Mouse (Mus musculus) embryonic facial prominence, embryonic 15.5 days (tissue): ENCODE results near the gene Mapk10. TPM values are rescaled to one million over a fixed set of nuclear protein-coding genes. Genes with fewer than 3 reads are reported as not detected.

Source experiments
- ATAC-seq: fragments of 200-750 bp; cut with Nextera tagmentation; 2 replicates; pipeline ENCODE4 v1.8.0; 2017; ENCODE audit warnings: low read depth, moderate TSS enrichment; ENCODE audit not compliant: insufficient number of reproducible peaks, low FRiP score, low TSS enrichment
- H3K27ac ChIP-seq: fragments of 300-500 bp; sonication (generic); replicated peaks from 2 replicates; pipeline ENCODE4 v1.5.1; 2015; ENCODE audit warnings: mild to moderate bottlenecking, inconsistent platforms
- H3K27me3 ChIP-seq: fragments of 300-500 bp; sonication (generic); 2 replicates; pipeline ENCODE4 v1.6.1; 2015; ENCODE audit warnings: inconsistent platforms
- H3K36me3 ChIP-seq: fragments of 300-500 bp; sonication (generic); 2 replicates; pipeline ENCODE4 v1.6.1; 2015; ENCODE audit warnings: mild to moderate bottlenecking, inconsistent platforms
- H3K4me1 ChIP-seq: fragments of 300-500 bp; sonication (generic); 2 replicates; pipeline ENCODE4 v1.6.1; 2015; ENCODE audit warnings: inconsistent platforms
- H3K4me2 ChIP-seq: fragments of 300-500 bp; sonication (generic); replicated peaks from 2 replicates; pipeline ENCODE4 v1.6.1; 2015; ENCODE audit warnings: mild to moderate bottlenecking, inconsistent platforms
- H3K4me3 ChIP-seq: fragments of 300-500 bp; sonication (generic); replicated peaks from 2 replicates; pipeline ENCODE4 v1.5.1; 2015; ENCODE audit warnings: mild to moderate bottlenecking, inconsistent platforms
- H3K9ac ChIP-seq: fragments of 300-500 bp; sonication (generic); 2 replicates; pipeline ENCODE4 v1.6.1; 2015; ENCODE audit warnings: inconsistent platforms
- H3K9me3 ChIP-seq: fragments of 300-500 bp; sonication (generic); replicated peaks from 2 replicates; pipeline ENCODE4 v1.6.1; 2016; ENCODE audit warnings: inconsistent platforms
- WGBS: fragments of 180-500 bp; shearing (Covaris S2); methylation state at CpG from one replicate; pipeline ENCODE4 v1.1.7; 2015; 5-methylcytosine and 5-hydroxymethylcytosine counted together
- polyA plus RNA-seq: library from polyadenylated mRNA; unstranded; fragments of >200 nt; fragmentation: Nextera tagmentation; extraction: Ambion mirVana; gene quantifications from 2 replicates; pipeline ENCODE4 v1.2.1, GENCODE M21; 2015

Mapk10 gene
- polyA plus RNA-seq, 1 experiment from 2014 or later = 4.5 TPM

DNA sequence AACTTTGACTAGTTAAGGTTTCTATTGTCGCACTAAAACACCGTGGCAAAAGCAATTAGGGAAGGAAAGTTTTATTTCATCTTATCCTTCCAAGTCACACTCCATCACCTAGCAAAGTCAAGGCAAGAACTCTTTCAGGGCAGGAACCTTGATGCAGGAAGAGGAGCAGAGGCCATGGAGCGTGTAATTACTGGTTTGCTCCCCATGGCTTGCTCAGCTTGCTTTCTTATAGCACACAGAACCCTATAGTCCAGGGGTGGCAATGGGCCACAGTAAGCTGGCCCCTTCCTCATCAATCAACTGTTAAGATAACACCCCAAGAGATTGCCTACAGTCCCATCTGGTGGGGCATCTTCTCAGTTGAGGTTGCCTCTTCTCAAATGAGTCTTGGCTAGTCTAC is 173.4 kb downstream of the Mapk10 start:
- H3K4me3 ChIP-seq = no peak overlapping the region
- no peak for ATAC-seq
- H3K4me1 ChIP-seq = no peaks in the 10 kb centered on the region
- no peaks in the 10 kb centered on the region for H3K9me3 ChIP-seq
- 87% methylated on average over 3 of the region's 3 CpGs for WGBS
- no peaks in the 10 kb centered on the region for H3K36me3 ChIP-seq
- H3K4me2 ChIP-seq = no peak overlapping the region
- H3K9ac ChIP-seq = no peak overlapping the region
- no peak overlapping the region for H3K27ac ChIP-seq
- H3K27me3 ChIP-seq = no peaks in the 10 kb centered on the region

DNA sequence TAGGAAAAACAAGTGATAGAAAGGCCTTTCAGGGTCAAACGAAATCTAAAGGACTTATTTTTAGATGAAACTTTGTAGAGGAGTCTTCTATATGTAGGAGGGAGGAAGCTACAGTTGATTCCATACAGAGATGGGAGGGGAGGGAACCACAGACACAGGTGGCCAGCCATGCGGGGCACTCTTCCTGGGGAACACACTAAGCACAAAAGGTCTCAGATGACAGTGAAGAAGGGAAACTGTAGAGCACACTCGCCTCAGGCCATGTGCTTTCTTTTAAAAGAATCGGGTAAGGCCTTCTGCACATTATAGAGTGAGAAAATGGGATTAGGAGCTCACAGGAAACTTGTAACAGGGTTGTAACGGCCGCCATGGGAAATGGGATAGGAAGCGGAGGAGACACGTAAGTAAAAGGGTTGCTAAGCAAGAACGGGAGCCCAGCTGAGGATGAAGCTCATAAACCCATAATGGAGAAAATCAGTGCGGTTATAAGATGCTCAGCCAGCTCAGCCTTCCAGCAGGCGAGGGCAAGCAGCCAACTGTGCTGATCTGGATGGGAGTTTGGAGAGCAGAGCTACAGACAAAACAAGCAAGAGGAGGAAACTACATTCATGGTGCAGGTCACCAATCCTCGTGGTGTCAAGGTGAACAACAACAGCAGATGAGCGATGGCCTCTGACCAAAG is 182.1 kb downstream of the Mapk10 start:
- ATAC-seq = no peak

DNA sequence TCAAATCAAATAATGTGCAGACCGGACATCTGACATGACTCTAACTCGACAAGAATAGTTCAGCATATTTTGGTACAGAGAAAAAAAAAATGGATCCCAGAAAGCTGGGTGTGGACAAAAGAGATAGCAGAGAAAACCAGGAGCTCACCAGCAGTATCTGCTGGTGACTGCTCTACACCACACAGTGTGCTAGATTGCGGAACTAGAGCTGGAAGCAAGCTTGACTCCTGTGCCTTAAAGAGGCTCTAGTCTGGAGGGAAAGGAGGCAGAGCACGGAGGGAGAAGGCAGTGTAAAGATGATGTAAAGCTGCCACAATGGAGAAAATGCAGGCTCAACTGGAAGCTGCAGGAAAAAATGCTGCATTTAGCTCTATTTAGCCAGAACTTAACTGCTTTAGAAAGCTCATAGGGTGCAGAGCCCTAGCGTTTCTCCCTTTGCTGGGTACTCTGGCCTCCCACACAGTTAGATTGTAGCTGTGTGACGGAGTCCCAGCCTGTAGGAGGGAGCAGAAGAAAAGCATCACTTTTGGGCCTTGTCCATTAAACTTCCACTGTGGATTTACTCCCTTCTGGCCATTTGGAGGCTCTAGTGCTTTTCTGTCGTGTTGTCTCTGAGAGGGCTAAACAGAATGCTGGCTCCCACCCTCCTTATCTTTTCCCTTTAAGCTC is 188.5 kb downstream of the Mapk10 start:
- H3K36me3 ChIP-seq = no peaks in the 10 kb centered on the region
- H3K4me2 ChIP-seq = no peak overlapping the region
- H3K9me3 ChIP-seq = no peaks in the 10 kb centered on the region
- WGBS = 64% methylated on average over 7 of the region's 7 CpGs
- no peak for ATAC-seq
- no peaks in the 10 kb centered on the region for H3K4me1 ChIP-seq
- H3K27me3 ChIP-seq = no peaks in the 10 kb centered on the region
- H3K27ac ChIP-seq = no peak overlapping the region
- no peak overlapping the region for H3K9ac ChIP-seq
- H3K4me3 ChIP-seq = no peak overlapping the region

More for the DNA sequence above, 182.1 kb downstream of the Mapk10 start:
- Histone ChIP-seq H3K27me3 (no peaks in the 10 kb centered on the region), H3K27ac (no peak overlapping the region), H3K9me3 (no peaks in the 10 kb centered on the region), H3K9ac (no peak overlapping the region), H3K4me3 (no peak overlapping the region), H3K36me3 (no peaks in the 10 kb centered on the region), H3K4me1 (no peaks in the 10 kb centered on the region), H3K4me2 (no peak overlapping the region)
- 42% methylated on average over 13 of the region's 13 CpGs for WGBS

DNA sequence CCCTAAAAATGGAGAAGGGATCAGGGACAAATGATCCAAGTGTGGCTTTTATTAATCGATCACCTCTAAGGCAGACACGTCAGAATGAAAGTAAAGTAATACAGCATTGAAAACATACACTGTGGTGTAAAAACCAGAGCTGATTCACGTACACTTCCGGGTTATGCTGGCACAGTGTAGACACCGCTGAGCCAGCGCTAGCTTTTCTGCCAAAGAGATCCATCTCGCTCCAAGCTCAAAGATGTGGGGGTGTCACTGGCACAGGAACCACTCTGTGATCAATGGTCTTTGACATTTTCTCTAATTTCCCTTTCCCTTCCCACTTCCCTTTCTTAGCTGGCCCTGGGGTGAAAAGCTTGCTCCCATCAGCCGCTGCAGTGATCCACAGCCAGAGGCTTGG is 189.7 kb downstream of the Mapk10 start:
- no peak for ATAC-seq
- no peaks in the 10 kb centered on the region for H3K9me3 ChIP-seq
- H3K4me3 ChIP-seq = no peak overlapping the region
- no peak overlapping the region for H3K4me2 ChIP-seq
- no peaks in the 10 kb centered on the region for H3K27me3 ChIP-seq
- H3K4me1 ChIP-seq = no peaks in the 10 kb centered on the region
- H3K36me3 ChIP-seq = no peaks in the 10 kb centered on the region
- WGBS = 61% methylated on average over 8 of the region's 8 CpGs
- no peak overlapping the region for H3K27ac ChIP-seq
- H3K9ac ChIP-seq = no peak overlapping the region

DNA sequence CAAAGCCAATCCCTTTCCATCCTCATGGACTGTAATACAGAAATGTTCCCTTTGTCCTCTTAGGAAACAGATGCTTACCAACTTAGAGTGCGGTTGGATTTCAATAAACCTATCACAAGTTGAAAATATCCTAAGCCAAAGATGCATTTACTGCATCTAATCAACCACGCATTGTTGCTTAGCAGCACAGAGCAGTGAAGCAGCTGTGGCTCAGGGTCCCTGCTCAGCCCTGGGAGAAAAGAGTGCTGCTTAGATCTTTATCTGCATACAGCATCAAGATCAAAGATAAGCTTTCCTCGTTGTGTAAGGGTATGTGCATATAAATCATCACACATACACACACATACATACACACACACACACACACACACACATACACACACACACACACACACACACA is 190.2 kb downstream of the Mapk10 start:
- H3K27me3 ChIP-seq = no peaks in the 10 kb centered on the region
- no peak overlapping the region for H3K9ac ChIP-seq
- H3K4me3 ChIP-seq = no peak overlapping the region
- WGBS = 44% methylated on average over 3 of the region's 3 CpGs
- no peak for ATAC-seq
- H3K4me2 ChIP-seq = no peak overlapping the region
- no peaks in the 10 kb centered on the region for H3K4me1 ChIP-seq
- H3K27ac ChIP-seq = no peak overlapping the region
- no peaks in the 10 kb centered on the region for H3K9me3 ChIP-seq
- no peaks in the 10 kb centered on the region for H3K36me3 ChIP-seq

GRCm38 (mm10) chr5:103020127-103020526 is 191.0 kb downstream of the Mapk10 start:
- H3K9ac ChIP-seq = no peak overlapping the region
- no peak for ATAC-seq
- 79% methylated on average over 5 of the region's 5 CpGs for WGBS
- H3K27ac ChIP-seq = no peak overlapping the region
- no peaks in the 10 kb centered on the region for H3K9me3 ChIP-seq
- H3K4me3 ChIP-seq = no peak overlapping the region
- no peaks in the 10 kb centered on the region for H3K4me1 ChIP-seq
- H3K27me3 ChIP-seq = no peaks in the 10 kb centered on the region
- no peaks in the 10 kb centered on the region for H3K36me3 ChIP-seq
- no peak overlapping the region for H3K4me2 ChIP-seq

GRCm38 (mm10) chr5:103017637-103018036 is 193.5 kb downstream of the Mapk10 start:
- Histone ChIP-seq H3K4me2 (no peak overlapping the region), H3K27me3 (no peaks in the 10 kb centered on the region), H3K27ac (no peak overlapping the region), H3K4me1 (no peaks in the 10 kb centered on the region), H3K4me3 (no peak overlapping the region), H3K36me3 (no peaks in the 10 kb centered on the region), H3K9me3 (no peaks in the 10 kb centered on the region), H3K9ac (no peak overlapping the region)
- WGBS = 69% methylated on average over 7 of the region's 7 CpGs
- no peak for ATAC-seq

DNA sequence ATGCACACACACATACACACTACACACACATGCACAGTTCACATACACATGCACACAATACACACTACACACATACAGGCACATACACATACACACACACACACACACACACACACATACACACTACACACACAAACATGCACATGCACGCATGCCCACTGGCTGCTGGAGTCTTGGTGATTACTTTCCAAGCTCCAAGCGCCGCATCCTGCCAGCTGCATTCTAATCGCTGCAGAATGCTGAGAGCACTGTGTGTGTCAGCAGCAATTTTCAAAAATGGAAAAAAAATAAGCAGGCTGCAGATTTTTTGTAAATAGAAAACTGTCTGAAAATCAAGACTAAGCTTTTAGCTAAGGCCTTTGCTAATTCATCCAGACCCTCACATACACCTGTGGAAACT is 196.8 kb downstream of the Mapk10 start:
- no peak overlapping the region for H3K4me2 ChIP-seq
- no peaks in the 10 kb centered on the region for H3K27me3 ChIP-seq
- no peaks in the 10 kb centered on the region for H3K9me3 ChIP-seq
- 63% methylated on average over 4 of the region's 4 CpGs for WGBS
- H3K4me3 ChIP-seq = no peak overlapping the region
- no peaks in the 10 kb centered on the region for H3K36me3 ChIP-seq
- H3K9ac ChIP-seq = no peak overlapping the region
- no peaks in the 10 kb centered on the region for H3K4me1 ChIP-seq
- no peak for ATAC-seq
- H3K27ac ChIP-seq = no peak overlapping the region

DNA sequence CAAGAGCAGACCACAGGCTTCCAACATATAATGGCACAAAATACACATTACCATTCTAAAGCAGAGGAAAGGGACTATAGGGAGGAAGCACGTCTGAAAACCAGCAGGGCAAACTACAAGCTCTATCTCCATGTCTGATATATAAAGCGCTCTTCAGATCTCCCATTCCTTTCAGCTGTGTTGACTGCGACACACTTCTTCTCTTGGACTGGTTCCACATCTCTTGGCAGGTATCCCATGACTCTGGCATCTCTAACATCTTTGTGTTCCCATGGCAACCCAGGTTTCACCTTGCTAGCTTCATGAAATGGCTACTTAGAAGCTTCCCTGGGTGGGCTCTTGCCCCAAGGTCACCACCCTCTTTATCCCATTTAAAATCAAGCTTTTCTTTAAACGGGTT is 202.2 kb downstream of the Mapk10 start:
- no peak overlapping the region for H3K4me2 ChIP-seq
- no peaks in the 10 kb centered on the region for H3K9me3 ChIP-seq
- WGBS = 76% methylated on average over 4 of the region's 4 CpGs
- H3K9ac ChIP-seq = no peak overlapping the region
- no peaks in the 10 kb centered on the region for H3K27me3 ChIP-seq
- H3K27ac ChIP-seq = no peak overlapping the region
- no peaks in the 10 kb centered on the region for H3K36me3 ChIP-seq
- no peaks in the 10 kb centered on the region for H3K4me1 ChIP-seq
- H3K4me3 ChIP-seq = no peak overlapping the region
- ATAC-seq = no peak

DNA sequence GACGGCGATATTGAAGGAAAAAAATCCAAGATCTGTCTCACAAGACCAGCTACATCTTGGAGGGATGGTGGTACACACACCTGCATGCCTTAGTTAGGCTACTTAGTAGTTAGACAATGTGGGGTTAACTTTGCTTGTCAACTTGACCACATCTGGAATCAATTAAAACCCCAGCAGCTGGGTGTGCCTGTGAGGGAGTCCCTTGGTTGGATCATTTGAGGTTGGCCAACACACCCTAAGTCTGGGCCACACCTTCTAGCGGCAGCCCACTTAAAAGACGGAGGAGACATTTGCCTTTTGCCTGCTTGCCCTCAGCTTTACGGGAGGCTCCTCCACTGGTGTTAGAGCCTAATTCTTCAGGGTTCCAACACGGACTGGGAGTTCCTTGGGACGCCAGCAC is 209.0 kb downstream of the Mapk10 start:
- H3K9ac ChIP-seq = no peak overlapping the region
- 45% methylated on average over 7 of the region's 7 CpGs for WGBS
- H3K4me2 ChIP-seq = no peak overlapping the region
- no peaks in the 10 kb centered on the region for H3K9me3 ChIP-seq
- no peak overlapping the region for H3K4me3 ChIP-seq
- no peaks in the 10 kb centered on the region for H3K36me3 ChIP-seq
- no peak overlapping the region for H3K27ac ChIP-seq
- no peaks in the 10 kb centered on the region for H3K4me1 ChIP-seq
- H3K27me3 ChIP-seq = no peaks in the 10 kb centered on the region
- ATAC-seq = no peak

DNA sequence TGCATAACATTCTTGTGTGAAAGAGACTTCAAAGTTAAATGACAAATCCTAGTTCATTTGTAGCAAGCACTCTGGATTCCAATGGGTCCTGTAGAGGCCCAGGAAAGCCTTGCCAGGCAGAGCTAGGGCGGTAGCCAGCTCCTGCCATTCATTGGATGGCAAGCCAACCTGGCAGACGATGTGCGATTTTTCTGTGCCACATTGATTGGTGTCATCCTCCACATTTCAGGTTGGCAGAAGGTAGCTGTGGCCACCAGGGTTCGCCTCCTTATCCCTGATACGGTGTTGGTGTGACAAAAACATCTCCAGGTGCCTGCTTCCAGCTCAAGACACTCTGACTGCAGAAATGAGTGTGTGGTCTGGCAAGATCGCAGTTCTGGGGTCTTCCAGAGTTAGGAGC is 210.6 kb downstream of the Mapk10 start:
- H3K27me3 ChIP-seq = no peaks in the 10 kb centered on the region
- H3K4me1 ChIP-seq = no peaks in the 10 kb centered on the region
- no peak overlapping the region for H3K27ac ChIP-seq
- WGBS = 88% methylated on average over 6 of the region's 6 CpGs
- no peaks in the 10 kb centered on the region for H3K9me3 ChIP-seq
- no peaks in the 10 kb centered on the region for H3K36me3 ChIP-seq
- no peak overlapping the region for H3K4me3 ChIP-seq
- H3K4me2 ChIP-seq = no peak overlapping the region
- H3K9ac ChIP-seq = no peak overlapping the region
- no peak for ATAC-seq

DNA sequence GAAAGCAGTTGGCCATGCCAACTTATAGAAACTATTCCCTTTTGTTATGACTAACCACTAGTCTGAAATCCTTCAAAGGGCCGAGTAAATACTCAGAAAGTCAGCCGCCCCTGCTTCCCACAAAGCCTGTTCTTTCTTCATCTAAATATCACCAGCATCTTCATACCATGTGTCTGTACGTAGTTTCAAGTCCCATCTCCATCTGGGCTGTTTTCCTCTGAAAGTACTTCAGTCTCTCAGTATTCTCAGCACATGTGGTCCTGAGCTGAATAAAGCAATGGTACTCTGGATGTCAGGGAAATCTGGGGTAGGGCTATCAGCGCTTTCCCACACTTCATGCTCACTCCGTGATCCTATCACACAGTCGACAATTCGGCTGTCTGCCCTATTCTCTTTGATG is 212.6 kb downstream of the Mapk10 start:
- no peak overlapping the region for H3K9ac ChIP-seq
- 74% methylated on average over 7 of the region's 7 CpGs for WGBS
- H3K4me1 ChIP-seq = no peaks in the 10 kb centered on the region
- H3K4me2 ChIP-seq = no peak overlapping the region
- H3K27me3 ChIP-seq = no peaks in the 10 kb centered on the region
- H3K36me3 ChIP-seq = no peaks in the 10 kb centered on the region
- ATAC-seq = no peak
- no peak overlapping the region for H3K27ac ChIP-seq
- no peaks in the 10 kb centered on the region for H3K9me3 ChIP-seq
- no peak overlapping the region for H3K4me3 ChIP-seq
